Mouse (Mus musculus): Measurements from ENCODE around the gene Erp44.
A peak's percentile ranks its signal among the peaks of the same experiment; 100 is the strongest.

- TF ChIP-seq ETS1 (IDR thresholded peaks at IDR 0.05; ENCODE audit: low read depth, low read length) (peak; percentile 64), CTCF (IDR thresholded peaks at IDR 0.05 in 2 of 3, conservative IDR thresholded peaks at IDR 0.05 in 1 of 3; ENCODE audit: control insufficient read depth in 1 of 3, insufficient read depth in 1 of 3, low read depth in 2 of 3, low read length in 3 of 3, poor library complexity in 1 of 3, severe bottlenecking in 1 of 3) (no peak), POLR2A (IDR thresholded peaks at IDR 0.05; ENCODE audit: control insufficient read depth in 1 of 2, insufficient read depth in 1 of 2, low read depth in 1 of 2, low read length in 2 of 2, poor library complexity in 1 of 2) (no peak), MEF2A (IDR thresholded peaks at IDR 0.05; ENCODE audit: extremely low read depth, insufficient replicate concordance, low read depth, low read length, poor library complexity, severe bottlenecking) (no peak)
Measured at GRCm38 (mm10) chr4:48182115-48182806, 97.1 kb downstream of the Erp44 start.

Measured in MEL (cell line).